Mouse (Mus musculus): ENCODE results near the gene Racgap1.

Gene Racgap1

DNA sequence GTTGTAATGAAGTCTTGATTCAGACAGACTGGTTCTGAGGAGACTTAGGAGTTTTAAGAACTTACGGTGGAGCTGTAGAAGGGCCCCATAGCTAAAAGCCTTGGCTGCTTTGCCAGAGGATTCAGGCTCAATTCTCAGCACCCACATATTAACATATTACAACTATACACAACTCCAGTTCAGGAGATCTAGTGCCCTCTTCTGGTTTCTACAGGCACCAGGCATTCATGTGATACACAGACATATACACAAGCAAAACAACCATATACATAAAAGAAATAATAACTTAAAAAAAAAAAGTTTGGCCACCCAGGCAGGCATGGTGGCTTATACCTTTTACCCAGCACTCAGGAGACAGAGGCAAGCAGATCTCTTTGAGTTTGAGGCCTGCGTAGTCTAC, 16.1 kb upstream of the Racgap1 start:
- in situ Hi-C loops (cut with MboI, MseI) = loop anchor here in 1 of 2 experiments (5.0 kb wide), 1 partner anchor 70 kb away; no protein-coding TSS in a partner anchor

DNA sequence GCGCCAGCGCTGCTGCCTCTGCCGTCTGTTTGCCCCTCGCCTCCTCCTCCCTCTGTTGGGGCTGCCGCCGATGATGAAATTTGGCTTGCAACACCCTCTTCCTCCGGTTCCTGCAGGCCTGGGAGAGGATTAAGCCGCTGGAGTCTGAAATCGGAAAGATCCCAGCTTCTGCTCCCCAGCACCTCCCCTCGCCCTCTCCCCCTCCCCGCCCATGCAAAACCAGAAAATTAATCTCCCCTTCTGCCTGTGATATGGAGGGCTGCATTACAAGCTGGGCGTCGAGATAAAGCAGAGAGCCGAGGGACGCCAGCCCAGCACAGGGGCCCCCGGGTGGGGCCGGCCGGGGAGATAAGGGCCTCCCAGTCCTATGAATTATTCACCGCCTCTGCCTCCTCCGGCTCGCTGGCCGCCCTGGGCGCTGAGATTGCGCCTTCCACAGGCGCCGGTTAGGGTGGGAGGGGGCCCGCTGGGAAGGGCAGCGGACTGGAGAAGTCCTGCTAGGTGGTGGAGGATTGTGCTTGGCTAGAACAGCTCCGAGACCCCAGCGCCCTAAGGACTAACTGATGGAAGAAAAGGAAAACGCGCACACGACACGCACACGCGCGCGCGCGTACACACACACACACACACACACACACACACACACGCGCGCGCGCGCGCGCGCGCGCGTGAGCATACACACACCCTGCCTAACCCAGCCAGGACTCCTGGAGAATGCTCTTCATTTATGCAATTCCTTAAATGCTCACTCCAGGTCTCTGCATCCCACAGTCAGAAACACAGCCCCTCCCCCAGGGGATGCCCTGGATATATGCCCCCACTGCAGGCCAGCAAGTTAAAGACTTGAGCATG, 13.4 kb upstream of the Racgap1 start:
- in situ Hi-C loops (cut with MboI, MseI) = loop anchor here in 1 of 2 experiments (5.0 kb wide), 1 partner anchor 68 kb away; no protein-coding TSS in a partner anchor

DNA sequence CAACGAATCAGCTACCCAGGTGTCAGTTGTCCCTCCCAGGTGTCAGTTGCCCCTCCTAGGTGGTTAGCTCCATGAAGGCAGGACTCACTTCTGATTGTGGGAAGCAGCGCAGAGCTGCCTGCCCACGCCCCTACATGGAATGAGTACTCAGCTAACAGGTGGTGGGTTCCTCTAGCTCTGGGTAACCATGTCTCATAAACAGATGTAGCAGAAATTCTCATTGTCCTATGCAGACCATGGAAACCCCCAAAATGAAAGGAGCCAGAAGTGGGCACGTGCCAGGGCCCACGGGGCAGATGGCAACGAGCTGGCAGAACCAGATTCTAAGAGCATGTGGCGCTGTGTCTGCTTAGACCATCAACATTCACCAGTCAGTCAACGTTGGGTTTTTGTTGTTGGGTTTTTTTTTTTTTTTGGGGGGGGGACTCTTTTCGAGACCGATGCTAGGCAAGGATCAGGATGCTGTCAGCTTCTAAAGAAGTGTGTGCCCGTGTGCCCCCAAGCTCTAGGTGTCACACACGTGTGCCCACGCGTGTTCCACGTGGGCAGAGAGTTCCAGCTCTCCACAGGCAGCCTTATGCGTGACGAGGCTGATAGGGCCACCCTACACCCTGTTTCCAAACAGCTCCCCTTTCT, 12.6 kb upstream of the Racgap1 start:
- in situ Hi-C loops (cut with MboI, MseI) = no loop called here

DNA sequence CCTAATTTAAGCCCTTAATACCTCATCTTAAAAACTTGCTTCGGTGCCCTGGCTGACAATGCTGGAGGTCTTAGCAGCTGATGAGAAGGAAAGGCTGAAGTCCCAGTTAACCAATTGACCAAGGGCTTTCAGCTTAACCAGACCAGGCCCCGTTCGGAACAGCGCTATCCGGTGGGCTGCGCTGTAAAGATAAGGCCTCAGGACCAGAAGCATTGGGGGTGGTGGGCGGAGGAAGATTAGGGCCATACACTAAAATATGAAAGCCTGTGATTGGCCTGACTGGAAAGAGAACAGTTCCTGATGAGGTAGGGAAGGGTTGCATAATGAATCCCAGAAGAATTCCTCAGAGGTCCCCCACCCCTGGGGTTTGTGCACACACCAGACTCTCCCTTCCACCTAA, 10.9 kb upstream of the Racgap1 start:
- in situ Hi-C loops (cut with MboI, MseI) = no loop called here

DNA sequence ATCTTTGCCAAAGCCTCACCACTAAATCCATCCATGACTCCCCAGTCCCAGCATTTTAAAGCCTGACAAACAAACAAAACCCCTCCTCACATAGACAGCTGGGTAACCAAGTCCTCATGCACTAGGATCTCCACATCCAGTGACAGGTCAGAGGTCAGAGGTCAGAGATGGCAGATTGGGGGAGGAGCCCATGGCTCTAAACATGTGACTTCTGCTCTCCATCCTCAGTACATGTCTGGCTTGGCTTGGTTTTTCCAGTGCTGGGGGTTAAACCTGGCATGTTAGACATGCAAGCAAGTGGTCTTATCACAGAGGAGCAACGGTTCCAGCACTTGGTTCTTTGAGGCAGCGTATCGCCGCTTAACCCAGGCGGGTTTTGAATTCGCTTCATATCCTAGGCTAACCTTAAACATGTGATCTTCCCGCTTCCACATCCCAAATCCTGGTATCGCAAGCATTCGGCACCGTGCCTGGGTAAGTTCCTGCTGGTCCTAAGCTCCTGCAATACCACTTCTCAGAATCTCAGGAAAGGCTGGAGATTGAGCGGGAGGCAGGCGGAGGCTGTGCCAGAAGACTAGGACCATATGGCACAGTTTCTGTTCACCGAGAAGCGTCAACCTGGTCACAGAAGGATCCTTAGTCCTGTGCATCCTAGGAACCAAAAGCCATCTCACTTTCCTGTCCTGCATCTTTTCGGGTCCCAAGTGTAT, 9.8 kb upstream of the Racgap1 start:
- in situ Hi-C loops (cut with MboI, MseI) = no loop called here

DNA sequence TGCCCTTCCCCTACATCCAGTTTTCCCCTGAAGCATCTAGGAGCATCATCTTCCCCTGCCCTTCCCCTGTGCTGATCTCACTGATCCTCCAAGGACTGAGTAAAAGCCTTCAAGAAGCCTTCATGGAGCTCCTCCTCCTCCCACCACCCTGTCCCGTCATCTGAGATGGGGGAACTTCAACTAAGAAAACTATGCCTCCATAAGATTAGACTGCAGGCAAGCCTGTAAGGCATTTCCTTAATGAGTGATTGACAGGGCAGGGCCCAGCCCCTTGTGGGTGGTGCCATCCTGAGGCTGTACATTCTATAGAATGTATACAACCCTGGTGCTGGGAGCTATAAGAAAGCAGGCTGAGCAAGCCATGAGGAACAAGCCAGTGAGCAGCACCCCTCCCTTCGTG, 7.0 kb upstream of the Racgap1 start:
- in situ Hi-C loops (cut with MboI, MseI) = no loop called here

DNA sequence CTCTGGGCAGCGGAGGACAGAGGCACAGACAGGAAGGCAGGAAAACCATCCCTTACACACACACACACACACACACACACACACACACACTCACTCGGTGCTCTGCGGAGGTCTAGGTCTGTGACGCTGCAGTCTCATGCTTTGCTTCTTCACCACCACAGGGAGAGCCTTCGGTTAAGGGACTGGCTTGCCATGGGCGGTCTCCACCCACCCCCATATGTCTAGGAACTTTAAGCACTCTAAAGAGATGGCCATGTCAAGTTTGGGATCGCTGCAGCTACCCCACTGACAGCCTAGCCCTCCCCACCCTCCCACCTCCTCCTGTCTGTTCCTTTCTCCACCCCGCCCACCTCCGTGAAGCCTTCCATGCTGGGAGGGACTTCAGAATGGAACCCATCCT, 4.5 kb upstream of the Racgap1 start:
- in situ Hi-C loops (cut with MboI, MseI) = no loop called here

DNA sequence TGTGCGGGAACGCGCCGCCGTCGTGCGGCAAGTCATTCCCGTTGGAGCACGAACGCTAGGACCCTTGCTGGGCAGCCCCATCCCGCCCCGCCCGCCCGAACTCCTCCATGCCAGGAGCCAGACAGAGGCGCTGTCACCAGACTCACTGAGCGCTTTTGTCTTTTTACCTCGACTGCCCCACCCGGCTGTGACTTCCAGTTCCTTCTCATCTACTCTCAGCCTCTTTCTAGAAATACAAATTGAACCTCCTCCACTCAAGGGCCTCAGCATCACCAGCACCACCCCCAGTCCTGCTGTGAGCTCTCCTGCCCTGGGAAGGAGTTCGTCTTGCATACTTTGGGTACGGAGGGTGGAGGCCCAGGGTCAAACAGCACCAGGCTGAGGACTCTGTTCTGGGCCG, 2.4 kb upstream of the Racgap1 start:
- in situ Hi-C loops (cut with MboI, MseI) = no loop called here

DNA sequence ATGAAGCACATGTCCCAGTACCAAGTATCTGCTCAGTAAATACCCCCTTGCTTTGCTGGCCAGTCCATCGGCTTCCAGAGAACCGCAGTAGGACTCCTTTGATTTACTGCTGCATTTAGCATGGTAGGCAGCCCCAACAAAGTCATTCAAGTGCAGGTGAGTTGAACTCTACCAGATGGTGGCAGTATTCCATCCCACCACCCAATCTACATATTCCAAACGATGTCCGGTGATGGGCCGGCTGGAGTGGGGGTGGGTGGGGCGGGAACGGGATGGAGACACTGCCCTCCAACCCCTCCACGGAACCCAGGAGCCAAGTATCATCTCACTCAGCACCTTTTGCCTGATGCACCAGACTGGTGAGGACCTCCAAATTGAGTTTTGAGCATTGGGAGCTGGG, 1.8 kb upstream of the Racgap1 start:
- in situ Hi-C loops (cut with MboI, MseI) = no loop called here

DNA sequence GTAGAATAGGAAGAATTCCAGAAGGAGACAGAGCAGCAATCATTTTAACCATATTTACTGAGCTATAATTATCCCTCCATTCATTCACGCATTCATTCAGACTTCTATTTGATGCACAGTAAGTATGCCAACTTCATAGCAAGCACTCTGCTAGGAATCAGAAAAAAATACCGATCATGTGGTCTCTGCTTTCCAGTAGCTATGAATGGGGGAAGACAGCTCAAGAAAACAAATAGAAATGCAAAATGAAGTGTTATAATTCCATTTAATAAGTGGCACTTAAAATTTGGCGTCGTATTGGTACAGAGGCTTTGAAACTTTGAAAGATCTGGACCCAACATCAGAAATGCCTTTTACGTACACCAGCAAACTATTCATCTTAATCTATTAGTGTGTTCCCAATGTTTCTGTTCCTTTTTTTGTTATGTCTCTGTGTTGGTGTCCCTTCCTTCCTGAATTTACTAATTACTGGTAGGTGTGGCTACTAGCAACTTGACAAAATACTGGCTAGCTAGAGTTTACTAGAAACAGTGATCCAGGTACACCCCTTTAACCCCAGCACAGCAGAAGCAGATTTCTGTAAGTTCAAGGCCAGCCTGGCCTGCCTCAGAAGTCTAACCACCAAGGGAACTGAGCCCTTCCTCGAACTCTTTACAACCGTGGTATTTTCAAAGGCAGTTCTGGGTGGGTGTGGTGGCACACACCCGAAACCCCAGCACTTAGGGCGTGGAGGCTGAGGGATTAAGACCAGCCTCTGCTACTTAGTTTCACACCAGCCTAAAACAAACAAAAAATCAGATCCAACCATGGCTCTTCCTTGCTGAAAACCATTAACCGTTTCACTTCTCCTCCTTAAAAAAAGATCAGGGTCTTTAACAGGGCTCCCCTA, 772 bp upstream of the Racgap1 start:
- in situ Hi-C loops (cut with MboI, MseI) = no loop called here

DNA sequence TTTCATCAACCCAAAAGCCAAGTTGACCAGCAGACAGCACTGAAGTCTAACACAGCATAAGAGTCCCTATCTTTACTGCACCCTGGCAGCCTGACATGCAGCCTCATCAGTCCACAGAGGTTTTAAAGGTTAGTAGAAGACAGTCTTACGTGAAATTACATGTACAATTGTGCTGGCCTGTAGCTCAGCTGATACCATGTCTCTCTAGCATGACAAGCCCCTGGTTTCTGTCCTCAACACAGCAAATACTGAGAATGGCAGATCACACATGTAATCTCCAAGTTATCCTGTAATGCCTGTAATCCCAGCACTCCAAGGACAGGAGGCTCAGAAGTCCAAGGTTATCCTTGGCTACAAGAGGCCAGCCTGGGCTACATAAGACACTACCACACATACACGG, 1.2 kb downstream of the Racgap1 start:
- in situ Hi-C loops (cut with MboI, MseI) = no loop called here

DNA sequence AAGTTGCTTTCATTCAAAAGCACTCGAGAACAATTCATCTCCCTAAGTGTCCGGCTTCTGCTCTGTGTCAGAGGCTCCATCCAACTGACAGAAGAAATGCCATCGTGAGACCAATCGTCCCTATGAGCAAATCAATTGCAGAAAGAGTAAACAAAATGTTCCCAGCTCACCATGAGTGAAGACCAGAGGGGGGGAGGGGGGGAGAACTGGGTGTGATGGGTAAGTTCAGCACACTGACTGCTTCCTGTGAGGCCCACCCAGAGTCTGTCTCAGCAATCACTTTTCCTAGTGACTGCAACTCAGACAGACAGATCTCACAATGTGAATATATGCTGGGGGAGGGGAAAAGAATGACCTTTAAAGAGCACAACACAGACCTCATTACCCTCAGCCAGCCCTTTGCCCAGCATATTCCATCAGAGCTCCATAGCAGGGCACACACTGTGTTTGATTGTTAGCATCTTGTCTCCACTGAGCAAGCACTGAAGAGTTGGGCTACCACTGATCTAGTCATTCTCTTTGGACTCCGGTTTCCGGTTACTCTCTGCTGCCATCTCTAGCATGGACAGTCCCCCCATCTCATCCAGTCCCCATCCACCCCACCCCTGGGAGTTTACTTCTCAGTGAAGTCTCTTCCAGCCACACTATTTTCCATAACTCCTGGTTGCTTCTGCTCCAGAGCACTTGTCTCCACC, 2.2 kb downstream of the Racgap1 start:
- in situ Hi-C loops (cut with MboI, MseI) = no loop called here

DNA sequence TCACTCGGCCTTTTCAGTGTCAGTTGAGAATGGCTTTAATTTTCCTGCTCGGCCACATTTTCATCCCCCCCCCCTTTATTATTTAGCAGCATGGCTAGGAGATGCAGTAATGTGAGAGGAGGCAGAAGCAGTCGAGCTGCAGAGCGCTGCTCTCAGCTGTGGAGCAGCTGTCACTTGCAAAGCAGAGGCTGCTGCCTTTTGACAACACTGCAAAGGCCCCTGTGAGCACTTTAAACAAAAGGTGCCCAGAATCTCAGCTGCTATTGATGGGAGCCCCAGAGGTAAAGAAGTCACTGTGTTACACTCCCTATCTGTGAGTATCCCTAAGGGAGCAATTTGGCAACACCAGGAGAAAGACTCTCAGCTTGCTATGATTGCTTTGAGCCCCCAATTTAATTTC, 3.1 kb downstream of the Racgap1 start:
- in situ Hi-C loops (cut with MboI, MseI) = no loop called here

DNA sequence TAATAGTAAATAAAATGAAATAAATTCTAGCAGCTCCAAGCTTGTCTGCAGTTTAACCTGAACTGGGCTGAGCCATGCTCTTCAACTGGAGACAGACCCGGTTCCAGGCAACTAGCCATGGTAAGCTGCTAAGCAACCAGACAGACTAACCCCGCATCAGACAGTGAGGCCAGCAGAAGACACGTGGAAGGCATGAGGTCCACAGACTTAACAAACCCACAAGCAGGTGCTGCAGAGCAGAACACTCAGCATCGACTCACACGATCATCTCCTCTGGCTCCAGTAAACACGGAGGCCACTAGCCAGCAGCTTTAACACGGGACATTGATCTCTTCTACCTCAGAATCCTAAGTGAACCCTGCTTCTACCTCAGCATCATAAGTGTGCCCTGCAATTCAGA, 6.7 kb downstream of the Racgap1 start:
- in situ Hi-C loops (cut with MboI, MseI) = no loop called here

DNA sequence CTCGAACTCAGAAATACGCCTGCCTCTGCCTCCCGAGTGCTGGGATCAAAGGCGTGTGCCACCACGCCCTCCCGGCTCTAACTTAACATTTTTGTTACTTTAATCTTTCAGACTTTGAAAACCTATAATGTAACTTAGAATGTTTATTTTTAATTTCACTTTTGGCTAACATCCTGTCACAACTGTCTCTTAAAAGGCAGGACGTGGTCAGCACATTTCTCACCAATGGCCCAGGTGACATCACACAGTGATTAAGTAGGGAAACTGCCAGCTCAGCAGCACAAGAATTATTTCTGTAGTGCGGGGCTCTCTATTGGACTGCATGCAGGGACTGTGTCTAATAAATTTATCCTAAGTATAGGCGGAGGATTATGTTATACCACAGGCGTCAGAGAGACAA, 7.6 kb downstream of the Racgap1 start:
- in situ Hi-C loops (cut with MboI, MseI) = no loop called here

DNA sequence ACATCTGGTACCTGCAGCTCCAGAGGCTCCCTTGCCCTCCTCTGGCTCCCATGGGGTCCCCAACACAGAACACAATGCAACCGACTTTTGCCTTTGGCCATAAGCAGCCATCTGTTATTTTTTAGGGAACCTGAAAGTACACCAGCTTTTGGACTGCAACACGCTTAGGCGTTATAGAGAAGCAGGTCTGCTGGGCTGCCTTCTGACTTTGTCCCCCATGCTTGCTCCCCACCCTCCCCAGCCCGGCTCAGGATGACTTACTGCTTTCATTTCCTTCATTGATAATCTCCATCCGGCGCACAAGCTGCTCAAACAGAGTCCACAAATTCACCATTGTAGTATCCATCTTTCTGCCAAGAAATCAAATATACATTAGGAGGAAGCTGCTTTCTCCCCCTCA, 8.8 kb downstream of the Racgap1 start:
- in situ Hi-C loops (cut with MboI, MseI) = no loop called here

DNA sequence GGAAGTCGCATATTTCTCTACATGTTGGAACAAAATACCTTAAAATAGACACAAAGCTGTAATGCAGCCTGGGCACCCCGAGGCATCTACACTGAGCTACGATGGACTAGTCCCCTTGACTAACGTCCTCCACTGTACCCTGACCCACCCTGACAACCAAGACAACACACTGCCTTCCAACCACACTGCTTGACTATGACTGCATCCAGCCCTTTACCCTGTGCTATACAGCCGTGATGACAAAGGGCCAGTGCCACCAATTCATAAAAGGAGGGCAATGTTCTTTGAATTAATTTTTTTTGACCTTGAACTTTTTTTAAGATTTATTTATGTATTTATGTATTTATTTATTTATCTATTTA, 13.4 kb downstream of the Racgap1 start:
- in situ Hi-C loops (cut with MboI, MseI) = no loop called here

DNA sequence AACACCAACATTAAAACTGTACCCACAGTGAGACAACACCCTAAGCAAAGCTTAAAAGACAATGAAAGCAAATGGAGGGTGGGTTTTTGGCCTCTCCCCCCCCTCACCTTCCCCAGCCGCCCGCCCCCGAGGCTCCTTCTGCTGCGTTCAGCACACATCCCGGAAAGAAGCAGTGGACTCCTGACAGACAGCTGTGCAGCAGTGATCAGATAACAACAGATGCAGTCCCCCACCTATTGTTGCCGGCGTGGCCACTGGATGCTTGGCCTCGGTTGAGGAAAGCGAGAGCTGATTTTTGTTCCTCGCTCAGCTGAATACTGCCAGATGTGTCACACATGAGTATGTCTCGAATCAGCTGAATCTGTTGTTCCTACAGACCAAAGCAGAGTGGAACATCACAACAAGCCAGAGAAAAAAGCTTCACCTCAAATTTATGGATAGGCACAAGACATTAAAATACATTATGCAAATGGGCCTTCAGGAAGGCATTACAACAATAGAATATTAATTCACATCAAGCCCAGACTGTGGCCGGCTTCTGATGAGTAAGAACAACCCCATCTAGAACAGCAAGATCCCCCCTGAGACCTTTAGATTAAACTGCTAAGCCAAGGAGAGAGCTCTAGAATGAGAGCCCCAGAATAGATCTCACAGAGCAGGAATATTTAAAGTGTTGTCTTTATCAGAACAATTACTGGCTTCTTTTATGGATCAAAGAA, 13.9 kb downstream of the Racgap1 start:
- in situ Hi-C loops (cut with MboI, MseI) = no loop called here

DNA sequence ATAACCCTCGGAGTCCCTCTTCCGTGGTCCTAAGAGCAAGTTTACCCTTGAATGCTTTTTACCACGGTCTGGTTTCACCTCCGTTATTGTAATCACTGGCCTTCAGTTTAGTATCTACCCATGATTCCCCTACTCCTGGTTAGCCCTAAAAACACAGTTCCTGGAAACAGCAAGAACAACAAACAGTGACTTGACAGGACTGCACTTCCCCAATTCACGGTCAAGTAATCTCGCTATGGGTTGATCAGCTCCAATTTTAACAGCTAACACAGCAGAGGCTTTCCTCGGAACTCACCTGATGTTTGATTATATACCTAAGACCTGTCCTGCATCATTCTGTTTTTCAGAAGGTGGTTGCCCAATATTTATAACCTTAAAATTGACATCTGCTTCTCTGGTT, 16.8 kb downstream of the Racgap1 start:
- in situ Hi-C loops (cut with MboI, MseI) = no loop called here

DNA sequence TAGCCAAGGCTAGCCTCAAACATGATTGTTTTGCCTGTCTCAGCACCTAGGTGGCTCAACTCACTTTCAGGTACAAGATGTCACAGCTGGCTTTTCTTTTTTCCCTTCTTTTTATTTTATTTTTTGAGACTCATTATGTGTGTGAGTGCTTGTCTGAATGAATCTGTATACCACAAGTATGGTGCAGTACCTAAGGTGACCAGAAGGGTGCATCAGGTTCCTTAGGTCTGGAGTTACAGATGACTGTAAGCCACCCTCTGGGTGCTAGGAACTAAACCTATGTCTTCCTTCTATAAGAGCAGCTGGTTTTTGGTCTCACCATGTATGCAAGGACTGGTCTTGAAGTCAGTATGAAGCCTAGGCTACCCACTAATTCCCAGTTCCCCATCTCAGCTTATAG, 19.8 kb downstream of the Racgap1 start:
- in situ Hi-C loops (cut with MboI, MseI) = no loop called here

All from T-helper 17 cell (primary cell).